Mouse (Mus musculus) megakaryocyte, embryonic 14.5 days (primary cell): ENCODE data around the gene Lyrm7.

Source experiments
- FLI1 ChIP-seq: IDR thresholded peaks from 2 replicates; pipeline ENCODE4 v1.6.1; 2012; ENCODE audit warnings: low read length, inconsistent platforms, mixed read lengths
- GATA1 ChIP-seq: IDR thresholded peaks from 3 replicates; pipeline ENCODE4 v1.6.1; 2012; ENCODE audit warnings: mixed read lengths, low read length, inconsistent platforms, borderline replicate concordance

DNA sequence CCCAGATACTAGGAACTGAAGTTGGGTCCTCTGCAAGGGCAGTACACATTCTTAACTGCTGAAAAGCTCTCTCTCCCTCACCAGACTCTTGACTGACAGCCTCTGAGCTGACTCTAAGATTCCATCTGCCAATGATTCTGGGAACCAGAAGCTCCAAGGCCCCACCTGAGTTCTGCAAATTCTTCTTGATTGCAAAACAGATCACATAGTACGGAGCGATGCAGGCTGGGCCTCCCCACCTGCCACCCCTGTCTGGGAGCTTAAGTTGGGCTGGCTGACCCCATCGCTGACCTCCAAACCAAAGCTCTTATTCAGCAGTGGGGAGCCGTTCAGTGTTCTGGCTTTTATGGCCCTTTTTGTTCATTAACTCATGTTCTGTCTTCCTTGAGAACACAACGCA is 36.8 kb upstream of the Lyrm7 start:
- TF ChIP-seq GATA1 (no peak), FLI1 (no peak)
